Mouse (Mus musculus) adrenal gland, adult 8-10 months (tissue): ENCODE measurements around the gene Nckap5. TPM values are rescaled to one million over a fixed set of nuclear protein-coding genes. Genes with fewer than 3 reads are reported as not detected.

Experiments used
- DNase-seq: peaks from one replicate; pipeline ENCODE4 v3.0.0; 2022
- total RNA-seq, 4 experiments: library from RNA; stranded (reverse); gene quantifications; 2 replicates each; pipeline ENCODE4 v1.2.4; 2022

The Nckap5 gene
- total RNA-seq, 4 experiments from 2014 or later = 60.0 to 98.8 (median 71.8) TPM

GRCm38 (mm10) chr1:126765506-126766170 lies 65.0 kb downstream of the Nckap5 start:
- DNase-seq = no peak

- DNase-seq = peak; percentile 16
Observed at GRCm38 (mm10) chr1:126764201-126764600, 66.4 kb downstream of the Nckap5 start.

- DNase-seq = no peak
Observed at GRCm38 (mm10) chr1:126763192-126763591, 67.4 kb downstream of the Nckap5 start.

GRCm38 (mm10) chr1:126760386-126760785 lies 70.2 kb downstream of the Nckap5 start:
- no peak for DNase-seq

- no peak for DNase-seq
Observed at GRCm38 (mm10) chr1:126755682-126756081, 74.9 kb downstream of the Nckap5 start.

- no peak for DNase-seq
Observed at GRCm38 (mm10) chr1:126753611-126754010, 77.0 kb downstream of the Nckap5 start.

- no peak for DNase-seq
Observed at GRCm38 (mm10) chr1:126752247-126753037, 78.2 kb downstream of the Nckap5 start.

GRCm38 (mm10) chr1:126751137-126751536 lies 79.5 kb downstream of the Nckap5 start:
- DNase-seq = no peak

- no peak for DNase-seq
Observed at GRCm38 (mm10) chr1:126750156-126750555, 80.4 kb downstream of the Nckap5 start.

GRCm38 (mm10) chr1:126747914-126748313 lies 82.7 kb downstream of the Nckap5 start:
- DNase-seq = no peak

- no peak for DNase-seq
Observed at GRCm38 (mm10) chr1:126745482-126746136, 85.0 kb downstream of the Nckap5 start.

GRCm38 (mm10) chr1:126744631-126745305 lies 85.8 kb downstream of the Nckap5 start:
- DNase-seq = no peak

GRCm38 (mm10) chr1:126738291-126738640 lies 92.3 kb downstream of the Nckap5 start:
- DNase-seq = no peak

- peak; percentile 13 for DNase-seq
Observed at GRCm38 (mm10) chr1:126737554-126738290, 92.9 kb downstream of the Nckap5 start.

GRCm38 (mm10) chr1:126731691-126732090 lies 98.9 kb downstream of the Nckap5 start:
- DNase-seq = no peak

- no peak for DNase-seq
Observed at GRCm38 (mm10) chr1:126726400-126727055, 104.1 kb downstream of the Nckap5 start.

GRCm38 (mm10) chr1:126725628-126726367 lies 104.8 kb downstream of the Nckap5 start:
- DNase-seq = no peak

- DNase-seq = no peak
Observed at GRCm38 (mm10) chr1:126721917-126722316, 108.7 kb downstream of the Nckap5 start.

GRCm38 (mm10) chr1:126719733-126720348 lies 110.8 kb downstream of the Nckap5 start:
- no peak for DNase-seq

GRCm38 (mm10) chr1:126706611-126707010 lies 124.0 kb downstream of the Nckap5 start:
- no peak for DNase-seq
